In genomic region chr14:32016466-32016865, GRCm38 (mm10) we compare ENCODE assay signal across 13 mouse cellular contexts. TPM values are rescaled to one million over a fixed set of nuclear protein-coding genes. Genes with fewer than 3 reads are reported as not detected.
A peak's percentile ranks its signal among the peaks of the same experiment; 100 is the strongest.
DNase-seq lines count a peak whose midpoint lies in the region; ATAC-seq lines count a peak whose summit lies in the region.
"Had no signal": no experiment of that assay in that cellular context is flagged by ENCODE, and none has a peak within 500 bp of the region (broad histone marks: within the 10 kb centered on the region; RNA-seq: fewer than 3 reads in every experiment).

No protein-coding gene starts in this region.

- peak; percentile 25 for ATAC-seq in forebrain, embryonic 12.5 days (ENCODE audit: low FRiP score)
- ATAC-seq in forebrain, embryonic 16.5 days, result peak; percentile 9
- ATAC-seq in limb, embryonic 12.5 days (ENCODE audit: insufficient number of reproducible peaks, insufficient read depth, low FRiP score, low TSS enrichment, low read depth), result no peak
- peak; percentile 55 for ATAC-seq in midbrain, embryonic 16.5 days
- ATAC-seq in heart, embryonic 12.5 days (ENCODE audit: insufficient number of reproducible peaks, low FRiP score), result no peak
- ATAC-seq: activated CD4-positive, CD25-positive, alpha-beta regulatory T cell, adult 4 months; intestine, postnatal 0 days had no signal

- H3K36me3 ChIP-seq in forebrain, embryonic 12.5 days (replicated peaks), result no peaks in the 10 kb centered on the region
- H3K36me3 ChIP-seq in forebrain, embryonic 16.5 days (ENCODE audit: control insufficient read depth, insufficient read depth), result no peaks in the 10 kb centered on the region
- H3K36me3 ChIP-seq in limb, embryonic 12.5 days, result no peaks in the 10 kb centered on the region
- H3K36me3 ChIP-seq in midbrain, embryonic 16.5 days (ENCODE audit: control insufficient read depth, insufficient read depth, low read length), result no peaks in the 10 kb centered on the region
- H3K36me3 ChIP-seq in heart, embryonic 12.5 days, result no peaks in the 10 kb centered on the region
- H3K36me3 ChIP-seq: liver, embryonic 13.5 days had no signal

- peak overlapping the region; percentile 95 for H3K27ac ChIP-seq in forebrain, embryonic 12.5 days
- H3K27ac ChIP-seq in forebrain, embryonic 16.5 days (ENCODE audit: low read length), result peak overlapping the region; percentile 86
- peak overlapping the region; percentile 83 for H3K27ac ChIP-seq in limb, embryonic 12.5 days
- H3K27ac ChIP-seq in midbrain, embryonic 16.5 days (ENCODE audit: low read length), result peak overlapping the region; percentile 86
- no peak overlapping the region for H3K27ac ChIP-seq in heart, embryonic 12.5 days (ENCODE audit: poor library complexity, severe bottlenecking)
- H3K27ac ChIP-seq: liver, embryonic 13.5 days had no signal

- no peak overlapping the region; the same call in 1 of the 2 replicates for H3K4me3 ChIP-seq in forebrain, embryonic 12.5 days (replicated peaks)
- no peak overlapping the region for H3K4me3 ChIP-seq in forebrain, embryonic 16.5 days (replicated peaks; ENCODE audit: low read length)
- no peak overlapping the region for H3K4me3 ChIP-seq in limb, embryonic 12.5 days (replicated peaks)
- H3K4me3 ChIP-seq in midbrain, embryonic 16.5 days (ENCODE audit: low read depth, low read length), result no peak overlapping the region
- no peak overlapping the region for H3K4me3 ChIP-seq in heart, embryonic 12.5 days
- H3K4me3 ChIP-seq: heart, adult 2 months; liver, embryonic 13.5 days had no signal

- no peak overlapping the region; the same call in 1 of the 2 replicates for H3K9ac ChIP-seq in forebrain, embryonic 12.5 days
- H3K9ac ChIP-seq in forebrain, embryonic 16.5 days (replicated peaks; ENCODE audit: low read depth, low read length), result no peak overlapping the region
- H3K9ac ChIP-seq in limb, embryonic 12.5 days (replicated peaks), result no peak overlapping the region
- H3K9ac ChIP-seq in midbrain, embryonic 16.5 days (ENCODE audit: low read depth, low read length), result no peak overlapping the region
- no peak overlapping the region for H3K9ac ChIP-seq in heart, embryonic 12.5 days
- H3K9ac ChIP-seq: liver, embryonic 13.5 days had no signal

- H3K4me1 ChIP-seq in forebrain, embryonic 12.5 days, result peaks cover 15% of the 10 kb centered on the region
- H3K4me1 ChIP-seq in forebrain, embryonic 16.5 days (replicated peaks; ENCODE audit: control insufficient read depth, insufficient read depth, low read length), result peaks cover 16% of the 10 kb centered on the region
- H3K4me1 ChIP-seq in limb, embryonic 12.5 days (replicated peaks), result peaks cover 17% of the 10 kb centered on the region
- peaks cover 13% of the 10 kb centered on the region for H3K4me1 ChIP-seq in midbrain, embryonic 16.5 days (ENCODE audit: control insufficient read depth, insufficient read depth, low read length)
- H3K4me1 ChIP-seq in heart, embryonic 12.5 days (replicated peaks), result peaks cover 11% of the 10 kb centered on the region

- no peaks in the 10 kb centered on the region for H3K27me3 ChIP-seq in forebrain, embryonic 12.5 days
- no peaks in the 10 kb centered on the region for H3K27me3 ChIP-seq in forebrain, embryonic 16.5 days (replicated peaks; ENCODE audit: control insufficient read depth, insufficient read depth, low read length)
- H3K27me3 ChIP-seq in limb, embryonic 12.5 days, result no peaks in the 10 kb centered on the region
- H3K27me3 ChIP-seq in midbrain, embryonic 16.5 days (ENCODE audit: control insufficient read depth, insufficient read depth, low read depth, low read length), result no peaks in the 10 kb centered on the region
- H3K27me3 ChIP-seq in heart, embryonic 12.5 days (replicated peaks), result peaks cover 3% of the 10 kb centered on the region; the same call in 1 of the 2 replicates

- H3K4me2 ChIP-seq in forebrain, embryonic 12.5 days, result peak overlapping the region; percentile 35
- peak overlapping the region; percentile 15; the same call in 1 of the 2 replicates for H3K4me2 ChIP-seq in forebrain, embryonic 16.5 days (ENCODE audit: low read length)
- H3K4me2 ChIP-seq in limb, embryonic 12.5 days, result peak overlapping the region; percentile 40
- H3K4me2 ChIP-seq in midbrain, embryonic 16.5 days (ENCODE audit: low read length), result peak overlapping the region; percentile 32; the same call in 1 of the 2 replicates
- H3K4me2 ChIP-seq in heart, embryonic 12.5 days, result no peak overlapping the region

- DNase-seq in adrenal gland, postnatal 4 days (ENCODE audit: low spot score in 2 of 2), result no peak
- no peak for DNase-seq in ovary, postnatal 36 days (ENCODE audit: low spot score)
- DNase-seq: heart, adult 2 months; liver, embryonic 13.5 days; lung, postnatal 14 days; thymus, postnatal 14 days had no signal

- 69% methylated on average over 3 of the region's 3 CpGs for whole genome bisulfite sequencing in forebrain, embryonic 12.5 days
- 54% methylated on average over 3 of the region's 3 CpGs for WGBS in forebrain, embryonic 16.5 days
- 72% methylated on average over 3 of the region's 3 CpGs for WGBS in limb, embryonic 12.5 days
- WGBS in midbrain, embryonic 16.5 days, result 70% methylated on average over 3 of the region's 3 CpGs
- 79% methylated on average over 3 of the region's 3 CpGs for WGBS in heart, embryonic 12.5 days

- no peaks in the 10 kb centered on the region for H3K9me3 ChIP-seq in forebrain, embryonic 12.5 days
- H3K9me3 ChIP-seq in forebrain, embryonic 16.5 days (ENCODE audit: control insufficient read depth, low read length), result no peaks in the 10 kb centered on the region
- no peaks in the 10 kb centered on the region for H3K9me3 ChIP-seq in limb, embryonic 12.5 days
- H3K9me3 ChIP-seq in midbrain, embryonic 16.5 days (replicated peaks; ENCODE audit: control insufficient read depth, low read length, poor library complexity, severe bottlenecking), result no peaks in the 10 kb centered on the region
- no peaks in the 10 kb centered on the region for H3K9me3 ChIP-seq in heart, embryonic 12.5 days (replicated peaks)
- H3K9me3 ChIP-seq: liver, embryonic 13.5 days had no signal

RNA-seq across cellular contexts. Expression of gene Galnt15, which starts 12.3 kb away (rescaled TPM):
- 0.14 and 0.18 TPM in 2 replicates for polyA plus RNA-seq in forebrain, embryonic 12.5 days (2016; fragmentation: Nextera tagmentation; extraction: Ambion mirVana)
- 0.33 and 0.50 TPM in 2 replicates for polyA plus RNA-seq in forebrain, embryonic 16.5 days (2015; fragmentation: Nextera tagmentation; extraction: Ambion mirVana)
- polyA plus RNA-seq in limb, embryonic 12.5 days (2016; fragmentation: Nextera tagmentation; extraction: Ambion mirVana), result not detected in 2 replicates
- polyA plus RNA-seq in midbrain, embryonic 16.5 days (2015; fragmentation: Nextera tagmentation; extraction: Ambion mirVana), result 0.45 and 0.52 TPM in 2 replicates
- 1 to 10 TPM; 3.1 to 4.0 TPM for total RNA-seq in adrenal gland, postnatal 4 days (2021)
- 0.29 and 0.35 TPM in 2 replicates for polyA plus RNA-seq in heart, embryonic 12.5 days (2016; fragmentation: Nextera tagmentation; extraction: Ambion mirVana)
- polyA plus RNA-seq: activated CD4-positive, CD25-positive, alpha-beta regulatory T cell, adult 4 months; liver, embryonic 13.5 days had no signal

Comparison
In these comparisons a context has a peak if more than half of its experiments do, and no peak if none do; other contexts are left out.
1. ATAC-seq: peak in forebrain, embryonic 12.5 days (single experiment), forebrain, embryonic 16.5 days (single experiment) and midbrain, embryonic 16.5 days (single experiment); none in limb, embryonic 12.5 days (single experiment) and heart, embryonic 12.5 days (single experiment).